Mouse (Mus musculus): Measurements from ENCODE around the gene Zfr2.
"Not testable (repeated sequence)": the region's sequence is repeated elsewhere in the genome, so short reads cannot be mapped to it uniquely, and the experiment has no call there.

The Zfr2 gene

GRCm38 (mm10) chr10:81202978-81203720 lies 29.8 kb upstream of the Zfr2 start:
- in situ Hi-C loops (cut with MseI, MboI), result no loop called here

DNA sequence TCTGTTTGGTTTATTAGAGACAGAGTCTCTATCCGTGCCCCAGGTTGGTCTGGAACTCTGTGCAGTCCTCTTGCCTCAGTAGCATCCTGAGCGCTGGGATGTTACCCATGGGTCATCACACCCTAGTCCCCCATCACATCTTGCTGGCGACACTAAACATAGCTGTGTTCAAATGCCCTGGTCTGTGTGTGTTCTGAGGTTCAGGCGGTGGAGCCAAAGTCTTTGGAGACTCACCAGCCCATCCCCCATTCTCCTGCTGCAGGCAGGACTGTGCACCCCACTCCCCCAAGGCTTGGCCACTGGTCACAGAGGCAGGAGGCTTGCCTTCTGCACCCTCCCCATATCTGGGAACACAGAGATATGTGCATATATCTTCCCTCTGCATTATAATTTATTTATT lies 28.8 kb upstream of the Zfr2 start:
- in situ Hi-C loops (cut with MseI, MboI), result no loop called here

- in situ Hi-C loops (cut with MseI, MboI), result no loop called here
These were observed 22.8 kb upstream of the Zfr2 start for GRCm38 (mm10) chr10:81210154-81210553.

DNA sequence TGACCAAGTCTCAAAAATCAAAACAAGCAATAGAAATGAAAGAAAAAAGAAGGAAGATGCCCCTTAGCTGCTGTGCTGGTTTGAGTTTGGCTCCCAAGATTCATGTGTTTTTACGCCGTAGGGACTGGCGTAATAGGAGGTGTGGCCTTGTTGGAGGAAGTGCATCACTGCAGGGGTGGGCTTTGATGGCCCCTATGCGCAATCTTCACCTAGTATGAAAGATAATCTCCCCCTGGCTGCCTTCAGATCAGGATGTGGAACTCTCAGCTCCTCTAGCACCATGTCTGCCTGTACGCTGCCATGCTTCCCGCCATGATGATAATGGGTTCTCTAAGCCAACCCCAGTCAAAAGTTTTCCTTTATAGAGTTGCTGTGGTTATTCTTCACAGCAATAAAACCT lies 16.7 kb upstream of the Zfr2 start:
- in situ Hi-C loops (cut with MseI, MboI), result no loop called here

DNA sequence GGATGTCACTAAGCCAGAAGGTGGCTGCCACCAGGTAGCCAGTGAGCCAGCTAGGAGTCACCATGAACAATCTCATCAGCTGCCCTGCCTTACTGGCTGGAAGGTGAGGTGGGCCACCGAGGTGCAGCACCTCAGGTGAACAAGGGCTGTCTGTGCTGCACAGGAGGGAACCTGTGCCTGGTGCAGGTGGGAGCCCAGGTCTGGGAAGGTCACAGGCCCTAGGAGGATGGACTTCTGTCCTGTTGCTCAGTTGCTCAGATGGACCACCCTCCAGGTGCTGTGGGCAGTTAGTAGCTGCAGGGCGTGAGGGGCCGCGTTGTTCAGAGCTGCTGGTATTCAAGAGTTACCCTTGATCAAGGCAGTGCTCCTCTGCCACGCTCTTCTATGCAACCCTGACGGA lies 16.1 kb upstream of the Zfr2 start:
- in situ Hi-C loops (cut with MseI, MboI), result no loop called here

DNA sequence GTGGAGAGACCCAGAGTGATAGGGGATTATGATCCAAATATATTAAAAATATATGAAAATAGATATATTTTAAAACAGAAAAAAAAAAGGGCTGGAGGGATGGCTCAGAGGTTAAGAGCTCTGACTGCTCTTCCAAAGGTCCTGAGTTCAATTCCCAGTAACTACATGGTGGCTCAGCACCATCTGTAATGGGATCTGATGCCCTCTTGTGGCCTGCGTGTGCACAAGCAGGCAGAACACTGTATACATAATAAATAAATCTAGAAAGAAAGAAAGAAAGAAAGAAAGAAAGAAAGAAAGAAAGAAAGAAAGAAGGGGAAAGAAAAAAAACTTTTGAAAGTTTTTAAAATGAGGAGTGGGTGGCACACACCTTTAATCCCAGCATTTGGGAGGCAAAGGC lies 15.7 kb upstream of the Zfr2 start:
- in situ Hi-C loops (cut with MseI, MboI), result not testable (repeated sequence)

- in situ Hi-C loops (cut with MseI, MboI), result no loop called here
These were observed 15.0 kb upstream of the Zfr2 start for GRCm38 (mm10) chr10:81217964-81218363.

DNA sequence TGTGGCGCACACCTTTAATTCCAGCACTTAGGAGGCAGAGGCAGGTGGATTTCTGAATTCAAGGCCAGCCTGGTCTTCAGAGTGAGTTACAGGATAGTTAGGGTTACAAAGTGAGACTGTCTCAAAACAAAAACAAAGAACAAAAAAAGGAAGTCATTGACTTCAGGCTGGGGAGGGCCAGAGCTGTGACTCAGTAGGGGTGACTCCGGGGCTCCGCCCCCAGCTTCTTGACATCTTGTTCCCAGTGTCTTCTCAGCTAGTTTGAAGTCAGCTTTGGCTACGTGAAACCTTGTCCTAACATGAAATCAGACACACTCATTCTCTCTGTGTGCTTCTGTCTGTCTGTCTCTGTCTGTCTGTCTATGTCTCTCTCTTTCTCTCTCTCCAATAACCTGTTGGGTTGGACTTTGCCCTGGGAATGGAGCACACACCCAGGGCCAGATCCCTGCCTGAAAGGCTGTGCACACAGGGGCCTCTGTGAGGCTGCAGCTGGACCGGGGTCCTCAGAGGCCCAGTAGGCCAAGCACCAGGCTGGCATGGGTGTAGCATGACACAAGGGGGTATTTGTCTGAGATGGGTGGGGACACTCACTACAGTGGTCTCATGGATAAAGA lies 11.4 kb upstream of the Zfr2 start:
- in situ Hi-C loops (cut with MseI, MboI), result no loop called here

DNA sequence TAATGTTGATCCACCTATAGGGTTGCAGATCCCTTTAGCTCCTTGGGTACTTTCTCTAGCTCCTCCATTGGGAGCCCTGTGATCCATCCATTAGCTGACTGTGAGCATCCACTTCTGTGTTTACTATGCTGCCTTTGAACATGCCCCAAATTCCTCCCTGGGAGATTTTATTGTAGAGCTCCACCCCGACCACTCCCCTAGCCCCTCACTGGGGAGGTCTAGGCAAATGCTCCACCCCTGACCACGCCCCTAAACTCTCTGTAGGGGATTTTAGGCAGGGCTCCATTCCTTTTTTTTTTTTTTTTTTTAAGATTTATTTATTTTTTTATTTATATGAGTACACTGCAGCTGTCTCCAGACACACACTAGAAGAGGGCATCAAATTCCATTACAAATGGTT lies 9.2 kb upstream of the Zfr2 start:
- in situ Hi-C loops (cut with MseI, MboI), result not testable (repeated sequence)

DNA sequence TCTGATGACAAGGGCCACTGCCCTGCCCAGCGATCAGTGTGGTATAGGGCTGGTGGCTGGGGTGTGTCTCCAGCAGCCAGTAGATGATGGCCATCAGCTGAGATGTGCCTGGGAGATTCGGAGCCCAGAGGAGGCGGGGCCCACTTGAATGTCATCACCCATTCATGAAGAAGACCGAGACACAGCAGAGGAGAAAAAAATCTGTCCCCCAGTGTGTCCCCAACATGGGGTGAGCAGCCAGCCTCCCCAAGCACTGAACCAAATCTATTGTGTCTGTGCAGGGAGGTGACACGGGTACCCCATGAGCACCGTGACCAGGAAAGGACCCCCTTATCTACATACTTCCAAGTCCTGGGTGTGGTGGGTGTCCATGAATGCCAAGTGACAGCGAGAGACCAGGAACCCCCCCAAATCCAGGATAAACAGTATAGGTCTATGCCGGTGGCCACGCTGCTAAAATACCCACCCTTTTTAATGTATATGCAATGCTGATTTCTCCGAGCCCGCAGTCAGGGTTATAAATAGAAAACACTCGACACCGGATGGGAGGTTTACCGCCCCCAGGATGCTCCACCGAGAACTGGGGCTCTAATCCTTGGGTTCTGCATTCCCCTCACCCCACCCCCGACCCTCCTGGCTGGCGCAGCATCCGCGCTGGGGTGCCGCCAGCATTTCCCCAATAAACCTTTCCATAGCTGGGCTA lies 3.1 kb upstream of the Zfr2 start:
- in situ Hi-C loops (cut with MseI, MboI), result no loop called here

GRCm38 (mm10) chr10:81230438-81231332 lies 2.3 kb upstream of the Zfr2 start, which contains the start of gene Atcay:
Gene Atcay (minus strand): TSS chr10:81230833.
- in situ Hi-C loops (cut with MseI, MboI), result no loop called here

DNA sequence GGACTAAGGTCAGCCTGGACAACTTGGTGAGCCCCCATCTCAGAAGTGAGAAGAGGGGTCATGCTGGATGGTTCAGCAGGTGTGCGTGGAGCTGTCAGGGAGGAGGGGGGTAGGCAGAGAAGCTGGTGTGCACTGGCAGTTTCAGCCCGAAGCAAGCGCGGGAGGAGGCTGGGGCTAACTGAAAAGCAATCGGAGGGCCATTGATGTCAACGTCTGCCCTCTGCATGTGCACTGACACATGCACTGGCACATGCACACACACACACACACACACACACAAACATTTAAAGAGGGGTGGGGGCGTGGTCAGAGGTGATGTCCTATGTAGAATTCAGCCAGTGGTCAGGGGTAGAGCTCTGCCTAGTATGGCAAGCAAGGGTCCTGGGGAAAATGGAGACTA lies 1.5 kb upstream of the Zfr2 start:
- in situ Hi-C loops (cut with MseI, MboI), result no loop called here

DNA sequence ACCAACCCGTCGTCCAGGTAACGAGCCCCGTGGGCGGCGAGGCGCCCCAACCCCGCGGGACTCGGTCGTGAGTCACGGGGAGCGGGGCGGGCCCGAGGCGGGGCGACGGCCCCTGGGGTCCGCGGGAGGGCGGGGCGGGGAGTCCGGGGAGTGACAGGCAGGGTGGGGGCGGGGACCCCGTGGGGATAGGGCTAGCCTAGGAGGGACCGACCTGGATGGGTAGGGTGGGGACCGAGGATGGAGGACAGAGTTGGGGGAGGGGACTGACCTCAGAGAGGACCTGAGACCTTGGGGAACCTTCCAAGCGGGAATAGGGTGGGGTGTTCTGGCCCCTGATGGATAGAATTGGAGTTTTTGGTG lies 251 bp downstream of the Zfr2 start:
- in situ Hi-C loops (cut with MseI, MboI), result no loop called here

- in situ Hi-C loops (cut with MseI, MboI), result no loop called here
These were observed 1.3 kb downstream of the Zfr2 start for GRCm38 (mm10) chr10:81234206-81234605.

DNA sequence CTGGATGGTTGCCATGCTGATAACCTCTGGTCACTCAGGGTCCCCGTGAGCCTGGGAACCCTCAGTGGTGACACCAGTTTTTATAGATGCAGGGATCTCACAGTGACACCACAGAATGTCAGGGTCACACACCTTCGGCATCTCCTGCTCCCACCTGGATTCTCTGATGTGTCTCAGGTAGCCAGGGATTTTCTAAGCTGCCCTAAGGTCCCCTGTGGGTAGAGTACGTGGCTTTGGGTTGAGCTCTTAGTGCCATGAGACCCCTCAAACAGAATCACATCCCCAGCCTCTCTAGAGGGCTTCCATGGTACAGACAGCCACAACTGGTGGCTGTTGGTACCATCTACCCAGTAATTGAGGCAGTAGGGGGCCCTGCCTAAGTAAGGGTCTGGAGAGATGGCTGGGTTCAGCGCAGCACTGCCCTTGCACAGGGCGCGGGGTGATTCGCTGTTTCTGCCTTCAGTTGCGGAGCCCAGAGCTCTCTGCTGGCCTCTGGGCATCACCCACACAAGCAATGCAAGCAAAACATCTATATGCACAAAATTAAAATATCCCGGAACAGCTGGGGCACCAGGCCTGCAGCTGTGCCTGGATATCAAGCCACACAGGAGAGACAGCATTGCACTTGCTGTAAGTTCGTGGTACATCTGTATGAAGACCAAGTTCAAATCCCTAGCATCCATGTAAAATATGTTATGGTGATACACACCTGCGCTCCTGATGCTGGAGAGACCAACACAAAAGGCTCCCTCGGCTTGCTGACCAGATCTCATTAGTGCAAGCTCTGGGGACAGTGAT lies 3.7 kb downstream of the Zfr2 start:
- in situ Hi-C loops (cut with MseI, MboI), result no loop called here

- in situ Hi-C loops (cut with MseI, MboI), result no loop called here
These were observed 5.7 kb downstream of the Zfr2 start for GRCm38 (mm10) chr10:81238618-81239017.

DNA sequence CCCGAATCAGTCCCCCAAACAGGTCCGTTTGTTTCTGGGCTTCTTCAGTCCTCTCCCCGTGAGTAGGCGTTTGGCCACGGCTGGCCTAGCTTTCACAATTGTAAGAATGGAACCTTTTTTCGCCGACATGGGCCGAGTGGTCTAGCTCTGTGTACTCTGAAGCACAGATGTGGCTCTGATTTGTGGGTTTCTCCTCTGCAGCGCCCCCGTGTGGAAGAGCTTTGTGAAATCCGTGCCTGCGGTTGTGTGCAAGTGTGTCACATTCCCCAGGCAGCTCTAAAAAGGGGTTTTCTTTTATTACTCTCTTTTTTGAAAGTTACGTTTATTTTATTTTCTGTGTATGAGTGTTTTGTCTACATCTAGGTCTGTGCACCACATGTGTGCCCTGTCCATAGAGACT lies 7.9 kb downstream of the Zfr2 start:
- in situ Hi-C loops (cut with MseI, MboI), result no loop called here

GRCm38 (mm10) chr10:81242021-81242420 lies 9.1 kb downstream of the Zfr2 start:
- in situ Hi-C loops (cut with MseI, MboI), result no loop called here

DNA sequence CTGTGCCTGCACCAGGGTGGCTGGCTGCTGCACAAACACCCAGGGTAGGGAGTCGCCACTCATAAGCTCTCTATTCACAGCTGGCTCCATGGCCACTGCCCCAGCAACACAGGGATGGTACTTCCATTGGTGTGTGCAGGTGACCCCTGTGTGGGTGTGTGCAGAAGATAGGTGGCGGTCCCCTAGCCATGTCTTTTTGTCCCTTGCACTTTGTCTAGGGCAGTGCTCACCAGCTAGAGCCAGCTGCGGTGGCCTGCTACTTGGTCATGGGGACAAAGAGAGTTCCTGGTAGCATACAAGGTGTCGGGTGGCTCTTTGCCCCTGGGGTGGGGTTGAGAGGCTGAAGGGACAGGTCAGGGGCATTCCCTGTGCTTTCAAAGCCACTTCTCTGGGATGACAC lies 11.2 kb downstream of the Zfr2 start:
- in situ Hi-C loops (cut with MseI, MboI), result no loop called here

DNA sequence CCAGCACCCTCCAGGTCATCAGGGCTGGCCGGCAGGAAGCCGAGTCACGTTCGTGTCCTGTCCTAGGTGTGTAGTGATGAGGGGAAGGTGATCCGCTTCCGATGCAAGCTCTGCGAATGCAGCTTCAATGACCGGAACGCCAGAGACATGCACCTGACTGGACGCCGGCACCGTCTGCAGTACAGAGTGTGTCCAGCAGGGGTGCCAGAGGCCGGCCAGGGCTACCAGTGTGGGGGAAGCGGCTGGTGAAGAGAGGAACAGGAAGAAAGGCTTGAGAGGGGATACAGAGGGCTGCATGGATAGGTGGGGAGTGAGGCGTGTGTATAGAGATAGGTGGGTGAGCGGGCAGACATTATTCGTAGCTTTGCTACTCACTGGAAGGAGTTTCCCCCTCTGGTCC lies 11.6 kb downstream of the Zfr2 start:
- in situ Hi-C loops (cut with MseI, MboI), result no loop called here

- in situ Hi-C loops (cut with MseI, MboI), result no loop called here
These were observed 12.2 kb downstream of the Zfr2 start for GRCm38 (mm10) chr10:81245166-81245565.
